Mouse (Mus musculus): ENCODE data around the gene St3gal5.

GRCm38 (mm10) chr6:72091007-72091406 is 6.4 kb upstream of the St3gal5 start:
- TF ChIP-seq MAZ (IDR thresholded peaks at IDR 0.05; ENCODE audit: low read depth, low read length) (no peak), EP300 (IDR thresholded peaks at IDR 0.05; ENCODE audit: low read length) (no peak), NRF1 (IDR thresholded peaks at IDR 0.05; ENCODE audit: low read depth, low read length) (no peak), POLR2A (IDR thresholded peaks at IDR 0.05; ENCODE audit: low read depth, low read length) (no peak), ZNF384 (IDR thresholded peaks at IDR 0.05; ENCODE audit: low read depth, low read length) (no peak), SIN3A (IDR thresholded peaks at IDR 0.05; ENCODE audit: low read length) (no peak)
